In genomic region chr8:113844801-113845301, GRCm38 (mm10) we compare ENCODE assay signal across 9 mouse cellular contexts. TPM values are rescaled to one million over a fixed set of nuclear protein-coding genes. Genes with fewer than 3 reads are reported as not detected.
DNase-seq lines count a peak whose midpoint lies in the region; ATAC-seq and TF ChIP-seq lines count a peak whose summit lies in the region.
"Had no signal": no experiment of that assay in that cellular context is flagged by ENCODE, and none has a peak within 500 bp of the region (broad histone marks: within the 10 kb centered on the region; RNA-seq: fewer than 3 reads in every experiment).

No protein-coding gene starts in this region.

- H3K4me2 ChIP-seq in forebrain, embryonic 12.5 days = peak overlapping the region; percentile 27
- H3K4me2 ChIP-seq in lung, postnatal 0 days (replicated peaks; ENCODE audit: low read depth, low read length) = no peak overlapping the region
- peak overlapping the region; percentile 54 for H3K4me2 ChIP-seq in forebrain, embryonic 16.5 days (ENCODE audit: low read length)

- no peaks in the 10 kb centered on the region for H3K36me3 ChIP-seq in forebrain, embryonic 12.5 days (replicated peaks)
- no peaks in the 10 kb centered on the region for H3K36me3 ChIP-seq in forebrain, embryonic 10.5 days (replicated peaks)
- H3K36me3 ChIP-seq in lung, postnatal 0 days (ENCODE audit: insufficient read depth, low read length) = no peaks in the 10 kb centered on the region
- no peaks in the 10 kb centered on the region for H3K36me3 ChIP-seq in forebrain, embryonic 16.5 days (ENCODE audit: control insufficient read depth, insufficient read depth)

- H3K27me3 ChIP-seq in forebrain, embryonic 12.5 days = peaks cover 36% of the 10 kb centered on the region
- peaks cover 47% of the 10 kb centered on the region for H3K27me3 ChIP-seq in forebrain, embryonic 10.5 days (ENCODE audit: poor library complexity, severe bottlenecking)
- peaks cover 8% of the 10 kb centered on the region; the same call in 1 of the 2 replicates for H3K27me3 ChIP-seq in lung, postnatal 0 days (replicated peaks; ENCODE audit: insufficient read depth, low read length)
- H3K27me3 ChIP-seq in forebrain, embryonic 16.5 days (replicated peaks; ENCODE audit: control insufficient read depth, insufficient read depth, low read length) = no peaks in the 10 kb centered on the region

- no peak for ATAC-seq in forebrain, embryonic 12.5 days (ENCODE audit: low FRiP score)
- no peak for ATAC-seq in lung, postnatal 0 days
- ATAC-seq in forebrain, embryonic 16.5 days = no peak

- 51% methylated on average over 20 of the region's 20 CpGs for WGBS in forebrain, embryonic 12.5 days
- 75% methylated on average over 20 of the region's 20 CpGs for WGBS in forebrain, embryonic 10.5 days
- WGBS in lung, postnatal 0 days = 18% methylated on average over 20 of the region's 20 CpGs
- WGBS in forebrain, embryonic 16.5 days = 26% methylated on average over 20 of the region's 20 CpGs

- 0 out of 2 replicates have a peak overlapping the region, but pooled peaks have one; percentile 13 for H3K27ac ChIP-seq in forebrain, embryonic 12.5 days
- no peak overlapping the region for H3K27ac ChIP-seq in forebrain, embryonic 10.5 days
- no peak overlapping the region for H3K27ac ChIP-seq in lung, postnatal 0 days (ENCODE audit: low read length)
- peak overlapping the region; percentile 59 for H3K27ac ChIP-seq in forebrain, embryonic 16.5 days (ENCODE audit: low read length)

- no peak overlapping the region for H3K9ac ChIP-seq in forebrain, embryonic 12.5 days
- no peak overlapping the region for H3K9ac ChIP-seq in lung, postnatal 0 days (replicated peaks; ENCODE audit: low read depth)
- H3K9ac ChIP-seq in forebrain, embryonic 16.5 days (replicated peaks; ENCODE audit: low read depth, low read length) = peak overlapping the region; percentile 49

- TF ChIP-seq EP300 in lung, postnatal 0 days (IDR thresholded peaks at IDR 0.05) = no peak

- no peak for TF ChIP-seq CTCF in lung, postnatal 0 days (IDR thresholded peaks at IDR 0.05)

- H3K4me1 ChIP-seq in forebrain, embryonic 12.5 days = peaks cover 32% of the 10 kb centered on the region
- H3K4me1 ChIP-seq in forebrain, embryonic 10.5 days = peaks cover 53% of the 10 kb centered on the region
- no peaks in the 10 kb centered on the region; the same call in 1 of the 2 replicates for H3K4me1 ChIP-seq in lung, postnatal 0 days (ENCODE audit: insufficient read depth, low read depth, low read length)
- peaks cover 20% of the 10 kb centered on the region for H3K4me1 ChIP-seq in forebrain, embryonic 16.5 days (replicated peaks; ENCODE audit: control insufficient read depth, insufficient read depth, low read length)

- DNase-seq in forebrain, embryonic 10.5 days (ENCODE audit: extremely low spot score, low spot score) = no peak
- DNase-seq in lung, postnatal 0 days (ENCODE audit: low spot score) = peak; percentile 31
- no peak for DNase-seq in lung, postnatal 4 days
- peak; percentile 66 for DNase-seq in retina, embryonic 14.5 days (ENCODE audit: low spot score)
- no peak for DNase-seq in urinary bladder, adult 18-20 months (ENCODE audit: low spot score in 2 of 2)
- DNase-seq in right cerebral cortex, postnatal 25 days = no peak
- DNase-seq: B cell, adult 2 months had no signal

- H3K9me3 ChIP-seq in forebrain, embryonic 12.5 days = no peaks in the 10 kb centered on the region
- no peaks in the 10 kb centered on the region for H3K9me3 ChIP-seq in forebrain, embryonic 10.5 days
- H3K9me3 ChIP-seq in lung, postnatal 0 days (ENCODE audit: low read length) = no peaks in the 10 kb centered on the region
- no peaks in the 10 kb centered on the region for H3K9me3 ChIP-seq in forebrain, embryonic 16.5 days (ENCODE audit: control insufficient read depth, low read length)

- H3K4me3 ChIP-seq in forebrain, embryonic 12.5 days (replicated peaks) = 0 out of 2 replicates have a peak overlapping the region, but pooled peaks have one; percentile 7
- H3K4me3 ChIP-seq in forebrain, embryonic 10.5 days = no peak overlapping the region
- no peak overlapping the region for H3K4me3 ChIP-seq in lung, postnatal 0 days (ENCODE audit: low read depth, low read length)
- H3K4me3 ChIP-seq in forebrain, embryonic 16.5 days (replicated peaks; ENCODE audit: low read length) = peak overlapping the region; percentile 38

RNA-seq across cellular contexts. Expression of gene Adamts18, which starts 3.7 kb away (rescaled TPM):
- polyA plus RNA-seq in forebrain, embryonic 12.5 days (2016; fragmentation: Nextera tagmentation; extraction: Ambion mirVana) = 3.8 and 5.6 TPM in 2 replicates
- 1.6 and 1.8 TPM in 2 replicates for polyA plus RNA-seq in forebrain, embryonic 10.5 days (2016; fragmentation: Nextera tagmentation; extraction: Ambion mirVana)
- 0.20 and 0.23 TPM in 2 replicates for polyA plus RNA-seq in lung, postnatal 0 days (2015; fragmentation: Nextera tagmentation; extraction: Ambion mirVana)
- 21.6 and 23.3 TPM in 2 replicates for polyA plus RNA-seq in forebrain, embryonic 16.5 days (2015; fragmentation: Nextera tagmentation; extraction: Ambion mirVana)

Comparison
In these comparisons a context has a peak if more than half of its experiments do, and no peak if none do; other contexts are left out.
1. H3K27ac ChIP-seq: peak in forebrain, embryonic 12.5 days (single experiment) and forebrain, embryonic 16.5 days (single experiment); none in forebrain, embryonic 10.5 days (single experiment) and lung, postnatal 0 days (single experiment).
2. H3K4me3 ChIP-seq: peak in forebrain, embryonic 12.5 days (single experiment) and forebrain, embryonic 16.5 days (single experiment); none in forebrain, embryonic 10.5 days (single experiment) and lung, postnatal 0 days (single experiment).
3. DNase-seq: peak in lung, postnatal 0 days (single experiment) and retina, embryonic 14.5 days (single experiment); none in forebrain, embryonic 10.5 days (single experiment), lung, postnatal 4 days (0 of 2), urinary bladder, adult 18-20 months (0 of 2) and right cerebral cortex, postnatal 25 days (single experiment).